Mouse (Mus musculus) embryonic fibroblast, embryonic 13.5 days (primary cell): ENCODE data around the gene Ltbp4.

Source experiments
- CTCF ChIP-seq: IDR thresholded peaks from 2 replicates; pipeline ENCODE4 v1.5.1; 2011; ENCODE audit warnings: mild to moderate bottlenecking, control low read depth, low read length, moderate library complexity, borderline replicate concordance; ENCODE audit not compliant: insufficient read depth
- POLR2A ChIP-seq: IDR thresholded peaks from 2 replicates; pipeline ENCODE4 v1.6.1; 2011; ENCODE audit warnings: low read depth, mild to moderate bottlenecking, control low read depth, low read length, moderate library complexity

DNA sequence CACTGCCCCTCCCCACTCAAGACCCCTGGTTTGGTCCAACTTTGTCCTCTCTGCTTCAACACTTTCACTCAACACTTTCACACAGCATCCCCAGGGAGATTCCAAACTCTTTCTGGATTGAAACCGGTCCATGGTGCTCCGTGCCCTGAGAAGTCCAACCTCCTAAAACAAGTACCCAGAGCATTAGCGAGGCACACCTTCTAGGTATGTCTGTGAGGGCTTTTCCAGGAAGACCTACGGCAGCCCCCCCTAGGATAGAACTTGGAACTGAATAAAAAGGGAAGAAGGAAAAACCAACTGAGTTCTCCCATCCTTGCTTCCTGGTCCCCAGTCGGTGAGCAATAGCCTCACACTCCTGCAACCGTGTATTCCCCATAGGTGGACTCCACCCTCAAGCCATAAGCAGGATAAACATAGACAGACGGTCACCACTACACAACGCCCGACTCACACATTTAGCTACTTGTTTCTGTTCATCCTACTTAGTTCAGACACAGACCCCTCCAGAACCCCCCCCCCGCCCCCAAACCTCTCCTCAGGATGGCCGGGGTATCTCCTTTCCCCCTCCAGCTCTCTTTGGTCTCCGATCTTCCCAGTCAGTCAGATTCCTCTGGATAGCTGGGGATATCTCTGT lies 25.7 kb downstream of the Ltbp4 start:
- TF ChIP-seq POLR2A = no peak
- TF ChIP-seq CTCF = no peak
